Mouse (Mus musculus) kidney, adult 18-20 months (tissue): ENCODE measurements around the gene Ankrd2.
"Not testable (repeated sequence)": the region's sequence is repeated elsewhere in the genome, so short reads cannot be mapped to it uniquely, and the experiment has no call there.

Experiments used
- DNase-seq: peaks from one replicate; pipeline ENCODE4 v3.0.0; 2021

The Ankrd2 gene

DNA sequence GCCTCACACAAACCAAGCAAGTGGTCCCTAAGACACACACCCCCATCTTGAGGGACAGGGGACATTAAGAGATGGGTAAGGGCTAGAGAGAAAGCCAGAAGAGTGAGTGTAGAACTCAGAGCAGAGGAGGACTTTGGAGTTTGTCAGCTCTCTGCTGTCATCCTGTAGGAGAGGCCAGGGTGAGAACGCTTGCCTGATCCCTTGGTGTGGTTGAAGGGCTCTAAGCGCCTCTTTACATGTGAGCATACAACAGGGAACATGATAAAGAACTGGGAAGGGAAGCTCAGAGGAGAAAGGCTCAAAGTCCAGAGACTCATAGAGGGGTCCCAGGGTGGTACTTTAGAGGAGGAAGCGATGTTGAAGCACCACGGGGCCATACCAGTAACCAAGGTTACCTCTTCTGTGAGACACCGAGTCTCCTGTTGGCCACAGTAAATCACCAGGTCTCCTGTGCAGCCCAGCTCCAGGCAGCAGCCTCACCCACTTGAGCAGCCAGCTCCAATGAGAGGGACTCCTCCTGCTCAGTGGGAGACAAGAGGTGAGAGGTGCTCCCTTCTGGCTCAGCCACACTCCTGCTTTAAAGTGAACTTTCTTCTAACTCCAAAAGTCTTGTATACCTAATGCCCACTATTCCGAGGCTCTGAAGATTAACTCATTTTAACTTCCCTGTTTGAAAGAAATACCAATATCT is 21.1 kb downstream of the Ankrd2 start:
- no peak for DNase-seq

- no peak for DNase-seq
These were observed 22.6 kb downstream of the Ankrd2 start for GRCm38 (mm10) chr19:42058426-42058825.

DNA sequence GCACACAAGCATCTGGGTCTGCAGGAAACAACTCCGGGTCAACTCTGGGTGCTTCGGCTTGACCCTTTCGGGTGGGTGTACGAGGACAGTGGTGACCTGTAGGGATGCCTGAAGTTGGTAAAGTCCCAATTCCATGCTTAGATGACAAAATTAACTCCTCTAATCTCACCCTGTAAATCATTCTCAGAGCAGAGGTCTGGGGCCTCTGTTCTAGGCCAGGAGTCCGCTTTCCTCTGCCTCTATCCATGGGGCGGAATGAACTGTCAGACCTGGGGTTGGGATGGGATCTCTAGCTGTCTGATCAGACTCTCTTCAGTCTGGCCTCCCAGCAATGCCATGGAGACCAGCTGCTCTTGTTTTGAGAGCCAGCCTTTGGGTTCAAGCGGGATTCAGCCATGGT is 25.6 kb downstream of the Ankrd2 start:
- DNase-seq: peak; percentile 49

- no peak for DNase-seq
These were observed 32.8 kb downstream of the Ankrd2 start for GRCm38 (mm10) chr19:42068441-42069240.

- no peak for DNase-seq
These were observed 33.4 kb downstream of the Ankrd2 start for GRCm38 (mm10) chr19:42069241-42069525.

DNA sequence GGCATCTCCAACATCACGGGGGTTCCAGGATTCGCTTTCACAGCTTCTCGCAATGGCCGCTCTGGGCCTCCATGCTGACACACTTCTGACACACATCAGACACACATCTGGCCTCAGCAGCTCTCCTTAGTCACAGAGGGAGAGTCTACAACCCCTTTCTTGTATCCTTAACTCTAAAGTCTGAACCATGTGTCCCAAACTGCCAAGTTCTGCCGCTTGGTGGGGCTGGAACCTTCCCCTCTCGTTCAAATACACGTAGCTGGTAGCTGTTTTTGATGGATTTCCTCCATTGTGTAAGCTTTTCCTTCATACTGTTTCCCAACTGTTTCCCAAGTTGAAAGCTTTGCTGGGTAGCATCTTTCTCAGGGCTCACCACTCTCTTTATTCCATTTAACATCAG is 35.4 kb downstream of the Ankrd2 start:
- DNase-seq: no peak

GRCm38 (mm10) chr19:42071886-42072608 is 36.2 kb downstream of the Ankrd2 start:
- DNase-seq: peak; percentile 63

GRCm38 (mm10) chr19:42072802-42073201 is 37.0 kb downstream of the Ankrd2 start:
- peak; percentile 60 for DNase-seq

DNA sequence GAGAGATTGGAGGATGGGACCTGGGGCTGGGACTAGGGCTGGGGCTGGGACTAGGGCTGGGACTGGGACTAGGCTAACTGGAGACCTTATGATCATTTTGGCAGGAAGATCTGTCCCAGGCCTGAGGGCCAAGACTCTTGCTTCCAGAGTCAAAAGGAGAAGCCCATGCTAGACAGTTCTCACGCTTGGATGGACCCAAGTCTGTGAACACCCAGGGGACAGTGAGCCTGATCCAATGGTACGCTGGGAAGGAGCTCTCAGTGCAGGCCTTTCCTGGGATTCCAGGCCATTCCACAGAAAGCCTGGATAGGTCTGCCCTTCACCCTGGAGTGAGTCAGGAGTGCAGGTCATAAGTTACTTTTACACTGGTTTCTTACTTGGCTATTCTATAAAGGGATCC is 39.3 kb downstream of the Ankrd2 start:
- no peak for DNase-seq

- no peak for DNase-seq
These were observed 40.2 kb downstream of the Ankrd2 start for GRCm38 (mm10) chr19:42075992-42076391.

DNA sequence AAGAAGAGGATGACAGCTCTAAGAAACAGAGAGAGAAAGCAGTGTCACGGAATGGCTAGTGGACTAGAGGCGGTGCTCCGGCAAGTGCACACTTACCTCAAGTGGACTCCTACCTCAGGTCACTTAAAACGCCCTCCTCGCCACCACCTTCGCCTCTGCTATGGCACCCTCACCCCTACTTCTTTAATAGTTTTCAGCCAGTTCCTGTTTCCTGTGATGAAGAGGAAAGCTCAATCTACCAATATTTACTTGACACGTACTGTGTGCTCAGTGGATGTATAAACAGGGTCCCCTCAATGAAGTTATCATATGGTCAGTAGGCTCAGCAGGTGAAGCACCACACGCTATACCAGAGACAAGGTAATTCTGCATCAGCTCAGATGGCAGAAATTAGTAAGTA is 42.8 kb downstream of the Ankrd2 start:
- no peak for DNase-seq

GRCm38 (mm10) chr19:42079006-42079405 is 43.2 kb downstream of the Ankrd2 start:
- DNase-seq: no peak

GRCm38 (mm10) chr19:42079950-42080349 is 44.1 kb downstream of the Ankrd2 start:
- DNase-seq: no peak

DNA sequence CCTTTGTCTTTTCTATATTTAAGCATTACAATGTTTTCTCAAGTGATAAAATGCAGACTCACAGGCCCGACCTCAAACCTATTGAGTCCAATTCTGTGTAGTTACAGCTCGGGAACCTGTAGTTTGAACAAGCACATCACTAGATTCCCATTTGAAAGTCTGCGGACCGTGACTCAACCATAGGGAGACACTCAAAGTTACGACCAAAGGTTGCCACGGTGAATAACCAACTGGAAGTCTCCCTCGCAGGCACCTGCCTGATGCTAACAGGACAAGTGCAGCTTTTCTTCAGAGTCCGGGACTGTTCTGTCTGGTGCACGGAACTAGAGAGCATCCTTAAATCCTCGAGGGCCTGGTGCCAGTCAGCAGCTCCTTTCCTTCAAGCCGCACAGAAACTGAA is 44.7 kb downstream of the Ankrd2 start:
- no peak for DNase-seq

DNA sequence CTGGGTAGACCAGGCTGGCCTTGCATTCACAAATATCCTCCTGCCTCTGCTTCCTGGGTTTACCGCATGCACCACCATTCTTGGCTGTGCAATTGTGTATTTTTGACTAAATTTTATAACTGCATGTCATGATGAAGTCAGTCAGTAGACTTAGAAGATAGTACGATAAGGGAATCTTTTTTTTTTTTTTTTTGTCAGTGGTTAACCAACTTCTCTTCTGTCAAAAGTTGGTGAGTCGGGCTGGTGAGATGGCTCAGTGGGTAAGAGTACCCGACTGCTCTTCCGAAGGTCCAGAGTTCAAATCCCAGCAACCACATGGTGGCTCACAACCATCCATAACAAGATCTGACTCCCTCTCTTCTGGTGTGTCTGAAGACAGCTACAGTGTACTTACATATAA is 45.8 kb downstream of the Ankrd2 start:
- not testable (repeated sequence) for DNase-seq

GRCm38 (mm10) chr19:42085690-42086089 is 49.9 kb downstream of the Ankrd2 start:
- DNase-seq: no peak

GRCm38 (mm10) chr19:42086166-42086565 is 50.4 kb downstream of the Ankrd2 start, which contains the start of gene Morn4:
TSS of gene Morn4 (minus strand) at chr19:42086357.
- peak; percentile 87 for DNase-seq

GRCm38 (mm10) chr19:42089103-42089747 is 53.4 kb downstream of the Ankrd2 start:
- peak; percentile 70 for DNase-seq

DNA sequence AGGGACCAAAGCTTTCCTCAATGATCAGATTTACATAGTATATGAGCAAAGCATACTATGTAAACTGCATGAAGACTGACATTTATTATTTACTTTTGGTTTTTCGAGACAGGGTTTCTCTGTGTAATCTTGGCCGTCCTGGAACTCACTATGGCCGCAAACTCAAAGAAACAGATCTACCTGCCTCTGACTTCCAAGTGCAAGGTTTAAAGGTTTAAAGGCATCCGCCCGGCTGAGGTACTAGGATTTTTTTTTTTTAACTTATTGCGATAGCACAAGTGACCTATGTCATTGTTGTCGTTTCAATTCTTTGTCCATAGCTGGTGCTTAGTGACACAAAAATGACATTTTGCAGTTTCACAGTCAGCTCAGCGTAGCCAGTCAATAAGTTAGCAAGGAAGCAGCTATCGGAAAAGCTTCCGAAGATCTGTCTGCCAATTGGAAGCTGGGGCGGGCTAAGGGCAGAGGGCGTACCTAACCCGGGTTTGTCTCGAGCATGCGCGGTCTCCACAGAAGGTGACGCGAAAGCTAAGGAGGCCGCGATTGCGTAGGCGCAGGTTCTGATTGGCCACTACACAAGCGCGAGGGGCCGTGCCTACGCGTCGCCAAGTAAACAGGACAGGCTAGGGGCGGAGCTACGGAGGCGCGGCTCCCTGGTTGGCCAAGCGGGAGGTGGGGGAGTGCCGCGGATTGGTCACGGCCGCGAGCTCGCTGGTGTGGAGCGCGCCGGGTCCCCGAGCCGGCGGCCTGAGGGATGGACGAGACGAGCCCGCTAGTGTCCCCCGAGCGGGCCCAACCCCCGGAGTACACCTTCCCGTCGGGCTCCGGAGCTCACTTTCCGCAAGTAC is 54.2 kb downstream of the Ankrd2 start, which contains the start of gene Pi4k2a:
Gene Pi4k2a (plus strand): TSS at position 723 of the 848 bp plus-strand sequence.
- peak; percentile 98 for DNase-seq

DNA sequence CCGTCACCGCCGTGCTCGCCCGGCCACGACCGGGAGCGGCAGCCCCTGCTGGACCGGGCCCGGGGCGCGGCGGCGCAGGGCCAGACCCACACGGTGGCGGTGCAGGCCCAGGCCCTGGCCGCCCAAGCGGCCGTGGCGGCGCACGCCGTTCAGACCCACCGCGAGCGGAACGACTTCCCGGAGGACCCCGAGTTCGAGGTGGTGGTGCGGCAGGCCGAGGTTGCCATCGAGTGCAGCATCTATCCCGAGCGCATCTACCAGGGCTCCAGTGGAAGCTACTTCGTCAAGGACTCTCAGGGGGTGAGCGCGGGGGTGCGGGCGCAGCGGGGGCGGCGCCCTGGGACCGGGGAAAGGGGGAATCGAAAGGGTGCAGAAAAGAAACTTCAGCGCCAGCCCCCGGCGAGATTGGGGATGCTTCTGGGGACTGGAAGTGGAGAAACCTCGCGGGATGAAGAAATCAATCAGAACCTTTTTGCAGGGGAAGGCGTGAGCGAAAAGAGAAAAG is 54.9 kb downstream of the Ankrd2 start:
- no peak for DNase-seq
